Mouse (Mus musculus) monocyte, adult 5-6 weeks (primary cell): ENCODE data around the gene Bnip2. TPM values are rescaled to one million over a fixed set of nuclear protein-coding genes. Genes with fewer than 3 reads are reported as not detected.
"Not testable (repeated sequence)": the region's sequence is repeated elsewhere in the genome, so short reads cannot be mapped to it uniquely, and the experiment has no call there.

Experiments used
- ATAC-seq: fragments of 153-309, 156-312 bp; replicated peaks from 2 replicates; pipeline ENCODE4 v1.8.0; 2017; ENCODE audit warnings: mild to moderate bottlenecking; ENCODE audit not compliant: low TSS enrichment, insufficient number of reproducible peaks, severe bottlenecking, poor library complexity, low FRiP score
- total RNA-seq: library from RNA; stranded (forward); fragments of 200-1000, 200-491, 200-594 nt; gene quantifications from 3 replicates; pipeline ENCODE4 v1.2.3, GENCODE M21; 2017

The Bnip2 gene
- total RNA-seq, 1 experiment from 2014 or later: 270 TPM

- no peak for ATAC-seq
Measured at GRCm38 (mm10) chr9:70007506-70008248, 18.4 kb downstream of the Bnip2 start.

GRCm38 (mm10) chr9:70009754-70010304, 20.6 kb downstream of the Bnip2 start:
- no peak for ATAC-seq

- no peak for ATAC-seq
Measured at GRCm38 (mm10) chr9:70010781-70011473, 21.7 kb downstream of the Bnip2 start.

GRCm38 (mm10) chr9:70011537-70012407, 22.5 kb downstream of the Bnip2 start:
- no peak for ATAC-seq

GRCm38 (mm10) chr9:70012408-70012901, 23.2 kb downstream of the Bnip2 start, which contains the start of gene Gtf2a2:
TSS of gene Gtf2a2 (plus strand) at chr9:70012550.
- peak; percentile 91 for ATAC-seq

GRCm38 (mm10) chr9:70015632-70016031, 26.4 kb downstream of the Bnip2 start:
- no peak for ATAC-seq

- no peak for ATAC-seq
Measured at GRCm38 (mm10) chr9:70018879-70019278, 29.6 kb downstream of the Bnip2 start.

GRCm38 (mm10) chr9:70021610-70022009, 32.3 kb downstream of the Bnip2 start:
- ATAC-seq: no peak

GRCm38 (mm10) chr9:70022083-70022482, 32.8 kb downstream of the Bnip2 start:
- no peak for ATAC-seq

- ATAC-seq: not testable (repeated sequence)
Measured at GRCm38 (mm10) chr9:70023615-70024014, 34.3 kb downstream of the Bnip2 start.

- no peak for ATAC-seq
Measured at GRCm38 (mm10) chr9:70024648-70025047, 35.4 kb downstream of the Bnip2 start.

GRCm38 (mm10) chr9:70025365-70026012, 36.2 kb downstream of the Bnip2 start:
- ATAC-seq: no peak

- ATAC-seq: no peak
Measured at GRCm38 (mm10) chr9:70032167-70032566, 42.9 kb downstream of the Bnip2 start.

GRCm38 (mm10) chr9:70033056-70033455, 43.8 kb downstream of the Bnip2 start:
- no peak for ATAC-seq

- ATAC-seq: no peak
Measured at GRCm38 (mm10) chr9:70034702-70035101, 45.4 kb downstream of the Bnip2 start.

GRCm38 (mm10) chr9:70036646-70037045, 47.4 kb downstream of the Bnip2 start:
- no peak for ATAC-seq

- ATAC-seq: no peak
Measured at GRCm38 (mm10) chr9:70037988-70038387, 48.7 kb downstream of the Bnip2 start, which contains the start of gene Gcnt3. TSS of gene Gcnt3 (minus strand) at chr9:70038088.
